Mouse (Mus musculus) c-Kit-positive CD71-negative TER-119-negative erythroid progenitor cells, embryonic 14.5 days (primary cell): ENCODE measurements around the gene Mrnip.

Experiments used
- DNase-seq: peaks from one replicate; pipeline ENCODE4 v3.0.0-alpha.2; 2013; ENCODE audit warnings: low read depth

Gene Mrnip

DNA sequence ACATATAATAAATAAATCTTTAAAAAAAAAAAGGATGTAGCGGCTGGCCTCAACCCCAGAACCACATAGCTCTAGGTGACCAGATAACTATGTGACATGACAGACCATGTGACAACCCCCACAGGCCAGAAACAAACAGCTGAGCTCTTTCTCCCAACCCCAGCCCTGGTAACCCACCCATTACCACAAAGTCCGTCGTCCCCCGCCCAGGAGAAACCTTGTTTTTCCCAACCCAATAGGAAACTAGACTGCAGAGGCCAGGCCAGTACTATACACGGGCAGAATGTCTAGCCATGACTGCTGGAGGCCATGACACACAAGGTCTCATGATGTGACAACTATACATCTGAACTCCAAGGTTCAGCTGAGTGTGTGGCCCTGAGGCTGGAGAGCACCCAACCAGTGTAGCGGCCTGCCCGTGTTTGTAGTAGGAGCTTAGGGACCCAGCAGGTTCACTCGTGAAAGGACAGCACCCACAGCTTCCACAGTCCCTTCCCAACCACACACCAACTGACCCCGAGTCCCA, 29.1 kb downstream of the Mrnip start:
- no peak for DNase-seq

DNA sequence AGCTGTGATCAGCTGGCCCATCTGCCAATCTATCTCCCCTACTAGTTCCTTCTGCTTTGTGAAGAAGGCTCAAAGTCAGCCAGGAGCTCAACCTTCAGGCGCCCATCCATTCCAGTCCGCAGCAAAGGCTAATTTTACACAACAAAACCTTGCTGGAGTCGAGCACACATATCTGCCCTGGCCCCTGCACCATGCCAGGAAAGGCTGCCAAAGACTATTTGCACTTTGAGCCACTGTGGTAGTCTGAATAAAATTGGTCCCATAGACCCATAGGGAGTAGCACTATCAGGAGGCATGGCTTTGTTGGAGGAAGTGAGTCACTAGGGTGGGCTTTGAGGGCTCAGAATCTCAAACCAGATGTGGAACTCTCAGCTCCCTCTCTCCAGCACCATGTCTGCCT, 31.2 kb downstream of the Mrnip start:
- no peak for DNase-seq

DNA sequence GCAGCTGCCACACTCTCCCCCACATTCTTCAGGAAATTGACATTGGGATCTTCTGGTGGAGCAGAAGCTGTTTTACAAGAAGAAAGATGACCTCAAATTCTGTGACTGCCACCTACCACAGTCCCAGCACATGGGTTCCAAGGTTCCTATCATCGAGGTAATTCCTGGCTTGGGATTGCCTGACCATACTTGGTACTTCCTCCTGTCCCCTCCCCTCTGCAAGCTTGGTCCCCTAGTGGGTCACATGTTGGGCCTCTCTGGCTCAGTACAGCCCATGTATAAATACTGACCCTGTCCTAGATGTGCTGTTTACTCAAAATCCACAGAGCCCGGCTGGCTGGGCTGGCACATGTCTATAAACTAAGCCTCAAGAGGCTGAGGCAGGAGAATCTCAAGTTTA, 31.8 kb downstream of the Mrnip start:
- DNase-seq: no peak

DNA sequence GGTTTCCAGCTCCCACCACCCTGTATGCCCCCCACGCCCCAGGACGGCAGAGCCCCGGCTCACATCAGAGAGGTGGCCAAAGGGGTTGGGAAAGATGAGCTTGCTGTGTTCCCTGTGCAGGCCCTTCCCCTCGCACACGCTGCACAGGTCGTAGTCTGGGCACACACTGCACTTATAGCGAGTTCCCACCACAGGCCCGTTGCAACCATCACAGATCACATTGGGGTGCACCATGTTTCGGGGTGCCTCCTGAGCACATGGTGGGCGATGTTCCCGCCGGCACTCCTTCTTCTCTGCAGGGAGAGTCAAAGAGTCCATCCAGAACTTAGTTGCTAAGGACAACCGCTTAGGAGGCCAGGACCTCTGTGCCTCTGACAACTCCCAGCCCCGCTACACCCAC, 33.1 kb downstream of the Mrnip start:
- no peak for DNase-seq

DNA sequence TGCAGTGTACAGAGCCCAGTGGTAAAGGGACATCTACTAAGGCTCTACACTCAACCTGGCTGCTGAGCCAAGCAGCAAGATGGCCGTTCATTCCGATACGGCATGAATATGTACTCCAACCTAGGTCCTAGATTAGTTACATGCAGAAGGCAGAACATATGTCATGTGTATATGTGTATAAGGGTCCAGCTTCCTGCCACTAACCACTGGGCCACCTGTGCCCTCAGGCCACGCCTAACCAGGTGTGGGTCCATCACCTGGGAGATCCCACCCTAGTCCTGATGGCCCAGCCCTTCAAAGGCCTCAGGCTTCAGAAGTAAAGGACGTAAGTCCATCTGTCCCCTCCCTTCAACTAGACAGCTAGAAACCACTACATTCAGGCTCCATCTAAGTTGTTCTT, 33.8 kb downstream of the Mrnip start:
- DNase-seq: no peak

DNA sequence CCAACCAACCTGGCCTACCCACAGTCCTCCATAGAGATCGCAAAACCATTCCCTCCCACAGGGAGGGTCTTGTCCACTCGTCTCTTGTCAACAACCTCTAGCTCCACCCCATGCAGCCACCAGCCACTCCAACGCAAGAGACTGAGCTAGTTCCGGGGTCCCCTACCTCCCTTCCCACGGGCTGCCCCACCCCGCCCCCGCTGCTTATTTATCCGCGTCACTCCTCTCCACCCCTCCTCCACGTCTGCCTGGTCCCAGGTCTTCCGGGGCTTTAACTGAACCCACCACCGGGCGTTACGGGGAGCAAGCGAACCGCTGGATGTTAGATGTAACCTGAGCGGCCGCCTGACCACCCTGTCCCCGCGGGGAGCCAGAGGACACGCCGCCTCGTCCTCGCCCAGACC, 35.9 kb downstream of the Mrnip start:
- DNase-seq: peak; percentile 85

DNA sequence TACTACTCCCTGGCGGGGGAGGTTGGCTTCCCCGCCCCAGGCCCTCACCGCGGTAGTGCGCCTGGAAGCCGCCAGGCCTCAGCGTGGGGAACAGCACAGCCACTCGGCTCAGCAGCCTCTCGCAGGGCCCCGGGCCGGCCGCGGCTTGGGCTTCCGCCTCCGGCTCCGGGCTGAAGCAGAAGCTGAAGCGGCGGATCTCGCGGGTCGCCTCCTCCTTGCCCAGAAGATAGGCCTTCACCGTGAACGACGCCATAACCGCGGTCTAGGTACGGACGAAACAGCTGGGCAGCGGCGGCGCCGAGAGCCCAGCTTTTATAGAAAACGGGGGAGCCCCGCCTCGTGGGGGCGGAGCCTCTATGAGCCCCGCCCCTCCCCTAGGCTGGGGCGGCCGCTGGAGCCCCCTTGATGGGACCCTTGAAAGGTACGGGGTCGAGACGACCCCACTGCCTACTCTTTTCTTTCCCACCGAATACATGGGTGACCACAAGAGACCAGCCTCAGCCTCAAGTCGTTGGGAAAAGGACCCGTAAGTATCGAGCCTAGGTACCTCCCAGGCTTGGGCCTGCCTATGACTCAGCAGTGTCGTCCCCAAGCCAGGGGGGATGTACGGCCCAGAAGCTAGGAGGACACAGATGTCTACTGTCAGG, 36.4 kb downstream of the Mrnip start, which contains the start of the genes Sqstm1 and Mgat4b:
Sqstm1 (minus strand) TSS at position 323 of the 647 bp plus-strand sequence.
Mgat4b (plus strand) TSS at position 386 of the 647 bp plus-strand sequence.
- peak; percentile 61 for DNase-seq

DNA sequence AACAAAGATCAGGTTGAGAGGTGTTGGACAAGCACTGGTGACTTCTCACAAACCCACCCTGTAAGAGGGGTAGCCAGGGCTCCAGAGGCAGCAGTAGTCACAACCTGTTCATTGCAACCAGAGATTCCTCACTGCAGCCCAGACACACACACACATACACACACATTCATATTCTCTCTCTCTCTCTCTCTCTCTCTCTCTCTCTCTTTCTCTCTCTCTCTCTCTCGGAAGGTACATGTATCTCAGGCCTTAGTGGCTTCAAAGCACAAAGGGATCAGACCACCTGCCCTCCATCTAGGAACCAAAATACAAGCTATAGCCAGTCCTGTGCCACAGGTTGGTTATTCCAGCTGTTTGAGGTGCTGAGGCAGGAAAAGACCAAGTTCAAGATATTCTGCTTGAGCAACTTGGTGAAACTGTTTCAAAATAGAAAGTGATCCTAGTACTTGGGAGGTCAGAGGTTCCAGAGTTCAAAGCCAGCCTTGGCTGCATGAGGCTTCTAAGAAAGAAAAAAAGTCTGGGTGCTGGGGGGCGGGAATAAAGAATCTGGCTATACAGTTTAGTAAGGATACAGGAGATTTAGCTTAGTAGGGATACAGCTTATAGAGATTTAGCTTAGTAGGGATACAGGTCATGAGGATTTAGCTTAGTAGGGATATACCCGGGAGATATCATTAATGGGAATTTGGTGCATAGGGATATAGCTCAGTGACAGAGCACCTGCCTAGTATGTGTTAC, 37.2 kb downstream of the Mrnip start:
- no peak for DNase-seq

DNA sequence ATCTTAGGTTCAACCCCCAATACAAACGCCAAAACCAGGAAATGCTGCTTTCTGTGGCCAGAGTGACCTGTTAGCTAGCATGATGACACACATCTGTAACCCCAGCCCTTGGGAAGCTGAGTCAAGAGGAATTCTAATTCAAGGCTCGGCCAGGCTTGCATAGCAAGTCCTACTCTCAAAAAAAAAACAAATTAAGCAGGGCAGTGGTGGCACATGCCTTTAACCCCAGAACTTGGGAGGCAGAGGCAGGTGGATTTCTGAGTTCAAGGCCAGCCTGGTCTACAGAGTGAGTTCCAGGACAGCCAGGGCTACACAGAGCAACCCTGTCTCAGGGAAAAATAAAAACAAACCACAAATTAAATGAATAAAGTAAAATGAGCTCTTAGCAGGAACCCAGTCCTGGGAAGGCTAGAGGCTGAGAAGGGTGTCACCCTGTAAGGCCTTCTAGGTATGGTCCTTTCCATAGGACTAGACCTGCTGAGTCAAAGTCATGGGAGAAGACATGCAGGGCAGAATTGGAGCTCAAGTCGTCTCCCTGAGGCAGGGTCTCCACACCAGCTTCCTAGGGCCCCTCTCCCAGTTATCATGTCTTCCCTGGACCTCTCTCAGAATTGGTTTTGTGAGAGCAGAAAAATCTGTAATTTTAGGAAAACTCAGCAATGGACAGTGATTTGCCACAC, 38.0 kb downstream of the Mrnip start:
- no peak for DNase-seq

DNA sequence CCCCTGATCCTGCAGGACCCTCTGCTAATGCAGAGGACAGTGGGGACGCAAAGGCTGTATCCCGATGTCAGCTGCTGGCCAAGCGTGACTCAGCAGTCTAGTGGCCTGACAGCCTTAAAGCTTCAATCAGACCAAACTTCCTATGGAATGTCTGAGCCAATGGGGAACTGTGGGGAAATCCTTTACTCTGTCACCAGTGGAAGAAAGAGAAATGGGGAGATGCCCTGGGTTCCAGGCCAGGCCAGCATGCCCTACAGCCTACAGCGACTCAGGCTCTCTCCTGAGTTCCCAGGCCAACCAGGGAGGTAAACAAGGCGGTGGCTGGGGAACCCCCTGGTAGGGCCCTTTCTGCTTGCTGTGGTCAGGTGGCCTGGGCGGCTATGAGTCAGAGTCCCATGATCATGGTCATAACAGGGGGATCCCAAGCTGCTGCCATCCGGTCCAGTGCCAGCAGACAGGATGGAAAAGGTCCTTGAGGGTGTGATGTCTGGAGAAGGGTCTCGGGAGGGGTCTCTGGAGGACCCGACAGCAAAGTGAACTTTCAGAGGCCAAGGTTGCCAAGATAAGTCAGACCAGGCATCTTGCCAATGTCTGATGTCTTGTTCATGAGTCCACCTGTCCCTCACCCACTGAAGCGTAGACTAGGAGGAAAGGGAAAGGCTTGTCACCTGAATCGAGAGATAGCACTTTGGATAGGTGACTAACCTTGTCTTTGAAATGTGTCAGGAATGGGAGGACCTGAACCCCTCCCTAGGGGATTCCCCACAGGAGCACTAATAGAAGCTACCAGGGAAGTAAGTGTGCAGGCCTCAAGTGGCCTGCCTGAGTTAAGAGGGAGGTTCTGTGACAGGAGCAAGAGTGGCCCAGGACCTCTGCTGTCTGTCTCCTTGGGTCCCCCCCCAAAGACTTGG, 38.9 kb downstream of the Mrnip start:
- peak; percentile 53 for DNase-seq

DNA sequence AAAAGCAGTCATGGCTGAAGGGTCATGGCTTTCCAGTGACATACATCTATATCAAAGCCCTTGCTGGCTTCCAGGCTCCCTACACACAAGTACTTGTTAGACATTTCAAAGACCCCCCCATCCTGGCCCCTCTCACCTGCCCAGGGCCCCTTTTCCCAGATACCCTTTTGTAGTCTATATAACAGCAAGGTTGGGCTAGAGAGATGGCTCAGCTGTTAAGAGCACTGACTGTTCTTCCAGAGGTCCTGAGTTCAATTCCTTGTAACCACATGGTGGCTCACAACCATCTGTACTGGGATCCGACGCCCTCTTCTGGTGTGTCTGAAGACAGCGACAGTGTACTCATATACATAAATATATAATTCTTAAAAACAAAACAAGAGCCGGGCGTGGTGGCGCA, 40.4 kb downstream of the Mrnip start:
- no peak for DNase-seq

DNA sequence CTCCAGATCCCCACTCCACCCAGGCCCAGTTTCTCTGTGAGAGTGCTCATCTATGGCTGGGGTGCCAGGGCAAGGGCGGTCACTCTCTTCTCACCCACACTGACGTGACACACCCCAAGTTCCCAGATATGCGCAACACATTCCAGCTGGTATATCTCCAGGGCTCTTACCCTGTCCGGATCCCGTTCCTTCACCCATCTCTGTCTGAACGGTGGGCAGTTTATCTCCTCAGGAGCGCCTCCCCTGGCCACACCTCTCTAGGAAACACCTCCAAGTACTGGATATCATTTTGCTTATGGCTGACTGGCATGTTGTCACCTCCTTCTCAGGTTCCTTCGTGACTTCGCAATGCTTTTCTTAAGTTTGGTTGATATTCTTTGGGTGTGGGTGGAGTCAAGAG, 41.4 kb downstream of the Mrnip start:
- DNase-seq: no peak

DNA sequence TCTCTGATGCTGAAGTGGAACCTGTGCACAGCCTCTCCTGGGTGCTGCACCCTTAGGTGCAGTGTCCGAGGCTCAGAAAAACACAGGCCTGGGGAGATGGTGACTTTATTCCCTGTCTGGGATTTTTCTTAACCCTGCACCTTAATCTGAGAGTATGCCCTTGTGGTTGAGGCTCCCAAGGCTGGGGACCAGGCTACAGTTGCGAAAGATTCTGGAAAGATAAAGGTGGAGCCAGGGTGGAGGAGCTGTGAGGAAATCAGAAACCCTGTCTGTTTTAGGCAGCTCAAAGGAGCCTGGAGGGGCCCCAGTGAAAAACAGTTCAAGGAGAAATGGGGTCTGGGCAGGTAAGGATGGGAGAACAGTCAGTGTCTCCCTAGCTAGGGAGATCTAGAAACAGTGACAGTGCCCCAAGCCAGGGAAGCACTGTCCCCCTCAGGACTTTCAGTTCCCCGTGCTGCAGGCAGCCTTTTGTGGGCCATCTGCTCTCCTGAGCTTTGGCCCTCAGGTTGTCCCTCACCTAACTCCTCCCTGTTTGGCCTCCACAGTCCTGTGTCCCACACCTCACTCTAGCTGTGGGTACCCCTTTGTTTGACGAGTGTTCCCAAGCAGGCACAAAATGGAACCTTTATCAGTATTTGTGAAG, 42.6 kb downstream of the Mrnip start:
- DNase-seq: no peak

DNA sequence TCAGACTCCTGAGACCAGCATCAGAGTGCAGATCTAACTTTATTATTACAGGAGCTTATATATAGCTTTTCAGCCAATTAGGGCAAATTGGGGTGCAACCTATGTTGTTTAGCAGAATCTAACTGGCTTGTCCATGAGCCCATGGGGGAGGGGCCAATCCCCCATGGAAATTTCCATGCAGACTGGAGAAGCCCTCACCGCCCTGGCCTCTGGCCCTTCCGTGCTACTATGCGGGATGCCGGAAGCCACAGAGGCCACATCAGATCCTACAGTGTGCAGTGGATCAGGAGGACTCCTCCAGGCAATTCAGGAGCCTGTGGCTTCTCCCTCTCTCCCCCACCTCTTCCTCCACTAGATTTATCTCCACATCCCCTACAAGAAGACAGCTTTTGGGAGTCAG, 43.6 kb downstream of the Mrnip start:
- no peak for DNase-seq

DNA sequence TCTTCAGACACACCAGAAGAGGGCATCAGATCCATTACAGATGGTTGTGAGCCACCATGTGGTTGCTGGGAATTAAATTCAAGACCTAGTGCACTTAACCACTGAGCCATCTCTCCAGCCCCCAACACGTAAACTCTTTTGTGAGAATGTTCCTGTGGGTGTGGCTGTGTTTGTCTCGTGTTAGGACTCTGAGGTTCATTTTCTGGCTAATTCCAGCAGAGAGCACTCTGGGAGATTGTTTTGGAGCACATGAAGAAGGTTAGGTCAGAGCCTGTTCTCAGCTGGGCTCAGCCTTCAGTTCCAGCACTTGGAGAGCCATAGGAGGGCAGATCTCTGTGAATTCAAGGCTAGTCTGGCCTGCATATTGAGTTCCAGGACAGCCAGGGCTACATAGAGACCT, 45.6 kb downstream of the Mrnip start:
- no peak for DNase-seq

DNA sequence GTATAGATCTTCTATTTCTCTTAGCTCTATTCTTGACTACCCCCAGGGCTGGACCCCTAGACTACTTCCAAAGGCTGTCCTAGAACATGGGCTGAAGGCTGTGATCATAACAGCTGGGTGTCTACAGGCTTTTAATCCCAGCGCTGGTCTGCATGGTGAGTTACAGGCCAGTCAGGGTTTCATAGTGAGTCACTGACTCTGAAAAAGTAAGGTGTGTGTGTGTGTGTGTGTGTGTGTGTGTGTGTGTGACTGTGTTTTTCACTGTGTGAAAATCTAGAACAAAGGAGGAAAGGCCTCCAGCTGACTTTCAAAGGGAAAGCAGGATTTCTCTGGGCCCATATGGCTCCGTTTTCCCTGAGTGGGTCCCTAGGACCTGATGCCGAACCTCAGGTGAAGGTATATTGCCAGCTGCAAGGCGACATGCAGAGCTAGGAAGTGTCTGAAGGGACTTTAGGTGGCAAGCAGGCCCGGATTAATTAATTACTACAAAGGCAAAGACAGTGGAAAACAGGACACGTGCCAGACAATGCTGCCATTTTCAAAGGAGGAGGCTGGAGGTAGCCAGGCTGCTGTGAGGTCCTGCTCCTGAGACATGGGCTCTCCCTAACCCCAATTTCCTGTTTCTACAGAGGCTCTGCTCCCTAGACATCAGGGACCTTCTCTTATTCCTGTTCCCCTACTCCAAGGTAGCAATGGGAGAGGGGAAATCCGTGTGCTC, 48.5 kb downstream of the Mrnip start:
- DNase-seq: no peak

DNA sequence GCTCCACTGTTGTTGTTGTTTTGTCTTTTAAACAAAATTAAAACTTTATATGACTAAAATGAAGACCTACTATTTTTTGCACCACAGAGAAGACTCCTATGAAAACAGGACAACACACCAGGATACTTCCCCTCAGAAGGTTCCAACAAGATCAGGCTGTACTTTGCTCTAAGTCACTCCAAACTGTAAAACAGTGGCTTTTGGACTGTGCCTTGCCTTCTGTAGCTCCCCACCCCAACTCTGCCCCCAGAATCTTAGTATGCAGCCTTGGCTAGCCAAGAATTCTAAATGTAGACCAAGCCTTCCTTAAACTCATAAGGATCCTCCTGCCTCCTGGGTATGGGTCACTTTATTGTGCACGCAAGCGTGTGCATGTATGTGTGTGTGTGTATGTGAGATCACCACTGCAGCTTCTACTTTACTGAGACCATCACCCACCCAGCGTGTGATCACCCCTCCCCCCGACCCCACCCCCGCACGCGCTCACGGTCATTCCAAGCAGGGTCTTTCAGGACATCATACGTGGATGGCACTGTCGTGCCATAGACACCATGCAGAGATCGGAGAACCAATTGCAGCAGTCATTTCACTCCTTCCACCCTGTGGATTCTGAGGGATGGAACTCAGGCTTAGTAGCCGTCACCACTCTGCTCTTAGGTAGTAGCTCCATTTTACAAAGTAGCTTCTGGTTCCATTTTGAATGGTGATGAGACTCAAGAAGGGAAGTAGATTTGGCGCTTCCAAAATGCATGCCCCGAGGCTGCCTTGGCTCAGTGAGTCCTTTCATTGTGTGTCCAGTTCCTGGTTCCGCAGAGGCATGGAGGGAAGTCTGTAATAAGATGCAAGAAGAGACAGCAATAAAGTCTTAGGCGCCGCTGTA, 49.8 kb downstream of the Mrnip start:
- no peak for DNase-seq

DNA sequence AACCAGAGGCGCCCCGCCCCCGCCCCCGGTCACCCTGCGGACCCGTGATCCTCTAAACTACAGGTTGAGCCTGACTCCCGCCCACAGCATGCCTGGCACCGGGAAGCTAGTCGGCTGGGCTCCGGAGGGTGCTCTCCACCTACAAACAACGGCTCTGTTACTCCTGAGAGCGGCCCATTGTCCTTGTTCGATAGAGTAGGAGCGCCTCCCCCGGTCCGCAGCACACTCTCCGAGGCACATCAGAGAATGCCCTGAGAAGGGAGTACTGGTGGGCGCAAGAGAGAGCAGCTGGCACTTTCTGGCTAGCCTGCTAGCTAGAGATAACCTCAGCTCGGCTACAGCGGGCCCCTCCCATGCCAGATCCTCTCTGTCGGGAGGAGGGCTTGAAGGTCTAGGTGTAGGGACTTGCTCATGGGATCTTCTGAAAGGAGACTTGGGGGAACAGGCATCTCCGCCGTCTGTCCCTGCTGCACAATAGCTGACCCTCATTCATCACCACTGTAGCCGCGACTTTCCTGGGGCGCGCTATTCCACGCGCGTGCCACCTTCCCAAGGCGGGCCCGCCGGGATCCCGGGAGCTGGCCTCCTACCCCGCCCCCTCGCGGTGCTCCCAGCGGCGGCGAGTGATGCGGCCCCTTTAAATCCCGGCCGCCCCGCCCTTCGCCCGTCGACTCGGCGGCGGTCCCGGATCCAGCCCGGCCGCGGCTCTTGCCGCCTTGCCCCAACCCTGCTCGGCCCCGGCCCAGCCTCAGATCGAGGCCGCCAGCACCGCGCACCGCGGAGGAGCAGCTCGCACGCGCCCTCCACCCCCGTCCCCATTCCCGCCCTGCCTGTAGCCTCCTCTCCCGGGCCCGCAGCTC, 50.7 kb downstream of the Mrnip start:
- DNase-seq: peak; percentile 64
